Mouse (Mus musculus) forebrain, embryonic 10.5 days (tissue): Measurements from ENCODE around the gene Cblb. TPM values are rescaled to one million over a fixed set of nuclear protein-coding genes. Genes with fewer than 3 reads are reported as not detected.
A peak's percentile ranks its signal among the peaks of the same experiment; 100 is the strongest.

ENCODE experiments used
- DNase-seq: peaks from one replicate; pipeline ENCODE4 v3.0.0-alpha.2; 2017; ENCODE audit warnings: low spot score; ENCODE audit errors: extremely low spot score
- H3K27ac ChIP-seq: fragments of 300-500 bp; sonication (generic); 2 replicates; pipeline ENCODE4 v1.5.1; 2016; ENCODE audit warnings: mild to moderate bottlenecking
- H3K27me3 ChIP-seq: fragments of 300-500 bp; sonication (generic); 2 replicates; pipeline ENCODE4 v1.6.1; 2016; ENCODE audit warnings: mild to moderate bottlenecking; ENCODE audit not compliant: poor library complexity, severe bottlenecking
- H3K36me3 ChIP-seq: fragments of 300-500 bp; sonication (generic); replicated peaks from 2 replicates; pipeline ENCODE4 v1.6.1; 2016; ENCODE audit warnings: mild to moderate bottlenecking, moderate library complexity
- H3K4me1 ChIP-seq: fragments of 300-500 bp; sonication (generic); 2 replicates; pipeline ENCODE4 v1.6.1; 2016
- H3K4me3 ChIP-seq: fragments of 300-500 bp; sonication (generic); 2 replicates; pipeline ENCODE4 v1.5.1; 2016; ENCODE audit warnings: mild to moderate bottlenecking, moderate library complexity
- H3K9me3 ChIP-seq: fragments of 300-500 bp; sonication (generic); 2 replicates; pipeline ENCODE4 v1.6.1; 2016; ENCODE audit warnings: mild to moderate bottlenecking, moderate library complexity
- WGBS: fragments of 180-500 bp; shearing (Covaris S2); methylation state at CpG from one replicate; pipeline ENCODE4 v1.1.7; 2016; 5-methylcytosine and 5-hydroxymethylcytosine counted together
- polyA plus RNA-seq: library from polyadenylated mRNA; unstranded; fragments of >200 nt; fragmentation: Nextera tagmentation; extraction: Ambion mirVana; gene quantifications from 2 replicates; pipeline ENCODE4 v1.2.1, GENCODE M21; 2016

Gene Cblb
- 28.2 and 29.2 TPM in 2 replicates for polyA plus RNA-seq

GRCm38 (mm10) chr16:52031091-52031689 is at the start of gene Cblb:
Cblb (plus strand) TSS chr16:52031225.
- under 1% methylated on average over 38 of the region's 38 CpGs for WGBS
- H3K36me3 ChIP-seq: peaks cover 27% of the 10 kb centered on the region
- H3K4me1 ChIP-seq: peaks cover 33% of the 10 kb centered on the region

GRCm38 (mm10) chr16:51985436-51985835 is 45.6 kb upstream of the Cblb start:
- 67% methylated on average over 8 of the region's 8 CpGs for WGBS
- Histone ChIP-seq H3K27me3 (no peaks in the 10 kb centered on the region), H3K4me1 (0 out of 2 replicates have a peak, but pooled peaks cover 3% of the 10 kb centered on the region), H3K36me3 (no peaks in the 10 kb centered on the region), H3K9me3 (no peaks in the 10 kb centered on the region), H3K27ac (no peak overlapping the region), H3K4me3 (no peak overlapping the region)
- DNase-seq: no peak

More at GRCm38 (mm10) chr16:52031091-52031689, at the start of gene Cblb:
- no peaks in the 10 kb centered on the region for H3K9me3 ChIP-seq
- peak within 1 kb of the TSS; percentile 96 for H3K27ac ChIP-seq
- DNase-seq: peak; percentile 95
- peak within 1 kb of the TSS; percentile 75 for H3K4me3 ChIP-seq
- no peaks in the 10 kb centered on the region for H3K27me3 ChIP-seq

GRCm38 (mm10) chr16:51986207-51986606 is 44.8 kb upstream of the Cblb start:
- H3K27me3 ChIP-seq: no peaks in the 10 kb centered on the region
- H3K9me3 ChIP-seq: no peaks in the 10 kb centered on the region
- no peak for DNase-seq
- H3K36me3 ChIP-seq: no peaks in the 10 kb centered on the region
- no peak overlapping the region for H3K4me3 ChIP-seq
- 0 out of 2 replicates have a peak, but pooled peaks cover 3% of the 10 kb centered on the region for H3K4me1 ChIP-seq
- no peak overlapping the region for H3K27ac ChIP-seq
- 79% methylated on average over 3 of the region's 3 CpGs for WGBS

- Histone ChIP-seq H3K4me3 (no peak overlapping the region), H3K9me3 (no peaks in the 10 kb centered on the region), H3K4me1 (0 out of 2 replicates have a peak, but pooled peaks cover 3% of the 10 kb centered on the region), H3K27ac (no peak overlapping the region), H3K27me3 (no peaks in the 10 kb centered on the region), H3K36me3 (no peaks in the 10 kb centered on the region)
- DNase-seq: no peak
- 90% methylated on average over 4 of the region's 4 CpGs for WGBS
These were observed 43.9 kb upstream of the Cblb start for GRCm38 (mm10) chr16:51987085-51987620.

GRCm38 (mm10) chr16:51988027-51988426 is 43.0 kb upstream of the Cblb start:
- Histone ChIP-seq H3K4me1 (0 out of 2 replicates have a peak, but pooled peaks cover 3% of the 10 kb centered on the region), H3K27ac (no peak overlapping the region), H3K9me3 (no peaks in the 10 kb centered on the region), H3K27me3 (no peaks in the 10 kb centered on the region), H3K36me3 (no peaks in the 10 kb centered on the region), H3K4me3 (no peak overlapping the region)
- no peak for DNase-seq

- Histone ChIP-seq H3K27me3 (no peaks in the 10 kb centered on the region), H3K4me3 (no peak overlapping the region), H3K4me1 (0 out of 2 replicates have a peak, but pooled peaks cover 3% of the 10 kb centered on the region), H3K36me3 (no peaks in the 10 kb centered on the region), H3K9me3 (no peaks in the 10 kb centered on the region), H3K27ac (no peak overlapping the region)
- WGBS: 89% methylated on average over 3 of the region's 3 CpGs
- DNase-seq: no peak
These were observed 41.8 kb upstream of the Cblb start for GRCm38 (mm10) chr16:51989259-51989658.

GRCm38 (mm10) chr16:52000043-52000442 is 31.0 kb upstream of the Cblb start:
- no peak for DNase-seq
- no peaks in the 10 kb centered on the region for H3K4me1 ChIP-seq
- H3K27ac ChIP-seq: no peak overlapping the region
- no peaks in the 10 kb centered on the region for H3K27me3 ChIP-seq
- WGBS: 89% methylated on average over 3 of the region's 3 CpGs
- H3K9me3 ChIP-seq: no peaks in the 10 kb centered on the region
- no peaks in the 10 kb centered on the region for H3K36me3 ChIP-seq
- H3K4me3 ChIP-seq: no peak overlapping the region

- Histone ChIP-seq H3K27ac (no peak overlapping the region), H3K36me3 (no peaks in the 10 kb centered on the region), H3K4me1 (no peaks in the 10 kb centered on the region), H3K27me3 (no peaks in the 10 kb centered on the region), H3K4me3 (no peak overlapping the region), H3K9me3 (no peaks in the 10 kb centered on the region)
- no peak for DNase-seq
These were observed 30.2 kb upstream of the Cblb start for GRCm38 (mm10) chr16:52000801-52001200.

GRCm38 (mm10) chr16:52007006-52007405 is 24.0 kb upstream of the Cblb start:
- no peaks in the 10 kb centered on the region for H3K4me1 ChIP-seq
- H3K9me3 ChIP-seq: no peaks in the 10 kb centered on the region
- no peak overlapping the region for H3K27ac ChIP-seq
- no peaks in the 10 kb centered on the region for H3K27me3 ChIP-seq
- 79% methylated on average over 3 of the region's 3 CpGs for WGBS
- no peak for DNase-seq
- H3K4me3 ChIP-seq: no peak overlapping the region
- no peaks in the 10 kb centered on the region for H3K36me3 ChIP-seq

GRCm38 (mm10) chr16:52008471-52008870 is 22.6 kb upstream of the Cblb start:
- 70% methylated on average over 2 of the region's 2 CpGs for WGBS
- Histone ChIP-seq H3K27ac (no peak overlapping the region), H3K4me3 (no peak overlapping the region), H3K4me1 (no peaks in the 10 kb centered on the region), H3K9me3 (no peaks in the 10 kb centered on the region), H3K36me3 (no peaks in the 10 kb centered on the region), H3K27me3 (no peaks in the 10 kb centered on the region)
- DNase-seq: no peak

- Histone ChIP-seq H3K9me3 (no peaks in the 10 kb centered on the region), H3K27ac (no peak overlapping the region), H3K4me1 (no peaks in the 10 kb centered on the region), H3K4me3 (no peak overlapping the region), H3K27me3 (no peaks in the 10 kb centered on the region), H3K36me3 (no peaks in the 10 kb centered on the region)
- WGBS: 93% methylated on average over 6 of the region's 6 CpGs
- no peak for DNase-seq
These were observed 21.6 kb upstream of the Cblb start for GRCm38 (mm10) chr16:52009421-52009820.

GRCm38 (mm10) chr16:52012984-52013383 is 18.0 kb upstream of the Cblb start:
- 84% methylated on average over 3 of the region's 3 CpGs for WGBS

GRCm38 (mm10) chr16:52013812-52014211 is 17.2 kb upstream of the Cblb start:
- no peaks in the 10 kb centered on the region for H3K27me3 ChIP-seq
- H3K36me3 ChIP-seq: no peaks in the 10 kb centered on the region
- H3K4me3 ChIP-seq: no peak overlapping the region
- DNase-seq: no peak
- H3K9me3 ChIP-seq: no peaks in the 10 kb centered on the region
- no peaks in the 10 kb centered on the region for H3K4me1 ChIP-seq
- no peak overlapping the region for H3K27ac ChIP-seq
- 87% methylated on average over 2 of the region's 2 CpGs for WGBS

More at GRCm38 (mm10) chr16:52012984-52013383, 18.0 kb upstream of the Cblb start:
- Histone ChIP-seq H3K27me3 (no peaks in the 10 kb centered on the region), H3K36me3 (no peaks in the 10 kb centered on the region), H3K4me1 (no peaks in the 10 kb centered on the region), H3K27ac (no peak overlapping the region), H3K4me3 (no peak overlapping the region), H3K9me3 (no peaks in the 10 kb centered on the region)
- no peak for DNase-seq
